Mouse (Mus musculus): ENCODE data around the gene Tnk2. TPM values are rescaled to one million over a fixed set of nuclear protein-coding genes. Genes with fewer than 3 reads are reported as not detected.

Tnk2 gene
- polyA plus RNA-seq, 1 experiment: 119 TPM

GRCm38 (mm10) chr16:32656321-32656720, 12.6 kb downstream of the Tnk2 start:
- WGBS: 44% methylated on average over 8 of the region's 8 CpGs
- no peak for TF ChIP-seq CTCF (IDR thresholded peaks at IDR 0.05; ENCODE audit: insufficient read depth, low read length)
- TF ChIP-seq POLR2A (IDR thresholded peaks at IDR 0.05; ENCODE audit: borderline replicate concordance, extremely low read depth, low read depth, low read length): no peak
- DNase-seq: no peak
- H3K4me3 ChIP-seq (replicated peaks; ENCODE audit: extremely low read depth, low read depth, low read length): no peak overlapping the region
- H3K4me1 ChIP-seq (ENCODE audit: control insufficient read depth, insufficient read depth, low read length): peaks cover 35% of the 10 kb centered on the region

DNA sequence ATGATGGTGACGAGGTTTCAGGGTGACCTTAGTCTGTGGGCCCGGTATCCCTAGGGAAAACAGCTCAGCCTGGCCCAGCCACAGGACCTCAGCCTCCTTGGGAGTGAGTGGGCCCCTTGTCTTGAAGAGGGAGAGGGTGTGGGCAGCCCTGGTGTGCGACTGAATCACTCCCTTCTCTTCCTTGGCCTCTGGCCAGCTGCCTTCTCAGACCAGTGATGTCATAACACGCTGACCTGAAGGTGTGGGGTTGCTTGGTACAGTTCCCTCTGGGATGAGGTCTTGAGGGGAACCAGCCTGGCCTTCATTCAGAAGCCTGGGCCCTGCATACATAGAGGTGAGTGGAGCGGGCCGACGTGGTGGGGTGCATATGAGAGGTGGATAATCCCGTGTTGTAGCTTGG, 13.1 kb downstream of the Tnk2 start:
- H3K4me1 ChIP-seq (ENCODE audit: control insufficient read depth, insufficient read depth, low read length): peaks cover 35% of the 10 kb centered on the region
- 42% methylated on average over 8 of the region's 8 CpGs for WGBS

DNA sequence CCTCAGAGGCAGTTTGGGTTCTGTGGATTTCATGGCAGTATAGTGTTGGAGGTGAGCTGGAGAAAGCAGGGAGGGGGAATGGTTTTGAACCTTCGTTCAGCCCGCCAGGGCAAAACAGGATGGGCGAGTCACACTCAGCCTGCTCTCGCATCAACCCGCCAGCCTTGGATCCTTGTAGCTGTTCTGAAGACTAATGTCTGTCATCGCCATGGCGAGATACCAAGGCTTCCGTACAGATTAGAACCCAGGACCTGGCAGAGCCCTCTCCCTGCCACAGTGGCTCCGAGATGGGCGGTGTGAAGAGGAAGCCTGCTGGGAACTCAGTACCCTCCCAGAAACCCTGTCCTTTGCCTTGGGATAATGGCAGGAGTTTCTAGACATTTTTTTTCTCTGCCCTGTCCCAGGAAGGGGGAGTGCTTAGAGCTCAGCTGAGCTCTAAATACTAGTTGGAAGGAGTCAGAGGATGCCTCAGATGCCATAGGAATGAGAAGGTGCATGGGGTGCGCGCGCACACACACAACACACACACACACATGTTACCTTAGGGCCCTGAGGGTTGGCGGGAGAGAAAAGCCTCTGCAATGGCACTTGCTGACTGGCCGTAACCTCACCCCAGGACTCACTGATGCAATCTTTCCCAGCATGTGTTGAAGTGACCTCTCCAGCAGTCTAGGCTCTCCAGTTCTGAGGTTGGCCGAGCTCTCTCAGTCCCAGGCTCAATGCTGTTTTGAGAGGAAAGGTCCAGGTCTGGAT, 14.0 kb downstream of the Tnk2 start:
- peak; percentile 44 for DNase-seq
- TF ChIP-seq POLR2A (IDR thresholded peaks at IDR 0.05; ENCODE audit: borderline replicate concordance, extremely low read depth, low read depth, low read length) (no peak), CTCF (IDR thresholded peaks at IDR 0.05; ENCODE audit: insufficient read depth, low read length) (no peak)
- Histone ChIP-seq H3K4me1 (ENCODE audit: control insufficient read depth, insufficient read depth, low read length) (peaks cover 35% of the 10 kb centered on the region), H3K4me3 (replicated peaks; ENCODE audit: extremely low read depth, low read depth, low read length) (no peak overlapping the region)
- WGBS: 69% methylated on average over 16 of the region's 16 CpGs

More for the DNA sequence above, 13.1 kb downstream of the Tnk2 start:
- TF ChIP-seq CTCF (IDR thresholded peaks at IDR 0.05; ENCODE audit: insufficient read depth, low read length) (no peak), POLR2A (IDR thresholded peaks at IDR 0.05; ENCODE audit: borderline replicate concordance, extremely low read depth, low read depth, low read length) (no peak)
- no peak overlapping the region for H3K4me3 ChIP-seq (replicated peaks; ENCODE audit: extremely low read depth, low read depth, low read length)
- DNase-seq: peak; percentile 57

- WGBS: 11% methylated on average over 20 of the region's 21 CpGs
- no peak for DNase-seq
- Histone ChIP-seq H3K4me1 (ENCODE audit: control insufficient read depth, insufficient read depth, low read length) (peaks cover 40% of the 10 kb centered on the region), H3K4me3 (replicated peaks; ENCODE audit: extremely low read depth, low read depth, low read length) (peak overlapping the region; percentile 6)
- TF ChIP-seq POLR2A (IDR thresholded peaks at IDR 0.05; ENCODE audit: borderline replicate concordance, extremely low read depth, low read depth, low read length) (no peak), CTCF (IDR thresholded peaks at IDR 0.05; ENCODE audit: insufficient read depth, low read length) (no peak)
These were observed 15.1 kb downstream of the Tnk2 start for GRCm38 (mm10) chr16:32658743-32659171.

- WGBS: 14% methylated on average over 8 of the region's 8 CpGs
- TF ChIP-seq CTCF (IDR thresholded peaks at IDR 0.05; ENCODE audit: insufficient read depth, low read length) (peak; percentile 96), POLR2A (IDR thresholded peaks at IDR 0.05; ENCODE audit: borderline replicate concordance, extremely low read depth, low read depth, low read length) (no peak)
- Histone ChIP-seq H3K4me3 (replicated peaks; ENCODE audit: extremely low read depth, low read depth, low read length) (peak overlapping the region; percentile 31), H3K4me1 (ENCODE audit: control insufficient read depth, insufficient read depth, low read length) (peaks cover 38% of the 10 kb centered on the region)
- peak; percentile 66 for DNase-seq
These were observed 15.7 kb downstream of the Tnk2 start for GRCm38 (mm10) chr16:32659385-32659784.

DNA sequence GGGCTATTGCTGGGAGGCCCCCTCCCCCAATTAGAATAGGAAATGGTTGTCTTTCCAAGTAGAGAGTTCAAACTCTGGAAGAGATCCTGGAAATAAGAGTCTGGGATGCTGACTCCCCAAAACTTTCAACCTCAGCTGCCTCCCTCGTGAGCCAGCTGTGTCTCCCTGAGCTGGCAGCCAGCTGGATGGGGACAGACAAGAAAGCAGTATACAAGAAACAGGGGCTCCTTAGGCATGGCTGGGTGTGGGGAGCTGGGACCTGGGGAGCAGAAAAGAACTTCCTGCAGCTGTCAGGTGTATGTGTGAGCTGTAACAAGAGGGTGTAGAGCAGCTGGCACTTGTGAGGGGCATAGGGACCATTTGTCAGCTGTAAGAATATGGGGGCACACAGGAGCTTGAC, 16.4 kb downstream of the Tnk2 start:
- peaks cover 38% of the 10 kb centered on the region for H3K4me1 ChIP-seq (ENCODE audit: control insufficient read depth, insufficient read depth, low read length)
- TF ChIP-seq POLR2A (IDR thresholded peaks at IDR 0.05; ENCODE audit: borderline replicate concordance, extremely low read depth, low read depth, low read length): no peak
- TF ChIP-seq CTCF (IDR thresholded peaks at IDR 0.05; ENCODE audit: insufficient read depth, low read length): no peak
- 18% methylated on average over 1 of the region's 1 CpGs for WGBS
- no peak overlapping the region for H3K4me3 ChIP-seq (replicated peaks; ENCODE audit: extremely low read depth, low read depth, low read length)
- no peak for DNase-seq

DNA sequence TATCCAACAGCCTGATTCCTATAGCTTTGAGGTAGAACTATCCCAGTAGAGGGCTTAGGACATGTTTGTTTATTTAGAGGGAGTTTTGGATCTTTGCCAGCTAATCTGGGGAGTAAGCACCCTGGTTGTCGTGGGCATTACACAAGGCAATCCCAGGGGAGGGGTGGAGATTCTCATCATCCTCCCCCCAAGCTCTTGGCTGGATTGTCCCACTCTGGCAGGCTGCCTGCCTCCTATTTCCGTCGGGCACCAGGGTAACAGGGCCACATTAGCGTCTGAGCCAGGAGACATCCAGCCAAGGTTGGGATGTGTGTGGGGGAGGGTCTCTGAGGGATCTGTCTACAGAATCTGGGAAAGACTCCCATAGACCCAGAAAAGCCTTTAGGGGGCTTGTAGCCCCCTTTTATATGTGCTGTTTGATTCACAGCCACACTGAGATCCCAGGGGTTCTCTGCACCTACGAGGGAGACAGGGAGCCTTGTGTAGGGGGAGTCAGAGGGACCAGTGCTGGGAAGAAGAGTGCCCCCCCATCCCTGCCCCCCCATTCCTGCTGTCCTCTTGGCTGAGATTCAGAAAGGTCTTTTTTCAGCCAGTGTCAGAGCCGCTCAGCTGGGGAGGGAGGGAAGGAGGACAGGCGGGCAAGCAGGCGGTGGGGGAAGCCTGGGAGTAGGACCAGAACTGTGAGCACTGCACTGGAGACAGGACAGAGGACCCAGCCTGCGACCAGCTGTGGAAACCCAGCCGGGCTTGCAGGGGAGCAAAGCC, 17.1 kb downstream of the Tnk2 start:
- no peak overlapping the region for H3K4me3 ChIP-seq (replicated peaks; ENCODE audit: extremely low read depth, low read depth, low read length)
- WGBS: 9% methylated on average over 10 of the region's 10 CpGs
- peak; percentile 48 for DNase-seq
- no peak for TF ChIP-seq CTCF (IDR thresholded peaks at IDR 0.05; ENCODE audit: insufficient read depth, low read length)
- TF ChIP-seq POLR2A (IDR thresholded peaks at IDR 0.05; ENCODE audit: borderline replicate concordance, extremely low read depth, low read depth, low read length): no peak
- peaks cover 39% of the 10 kb centered on the region for H3K4me1 ChIP-seq (ENCODE audit: control insufficient read depth, insufficient read depth, low read length)

- WGBS: 22% methylated on average over 10 of the region's 10 CpGs
- no peak for DNase-seq
- peaks cover 47% of the 10 kb centered on the region for H3K4me1 ChIP-seq (ENCODE audit: control insufficient read depth, insufficient read depth, low read length)
- H3K4me3 ChIP-seq (replicated peaks; ENCODE audit: extremely low read depth, low read depth, low read length): peak overlapping the region; percentile 13
- no peak for TF ChIP-seq POLR2A (IDR thresholded peaks at IDR 0.05; ENCODE audit: borderline replicate concordance, extremely low read depth, low read depth, low read length)
- no peak for TF ChIP-seq CTCF (IDR thresholded peaks at IDR 0.05; ENCODE audit: insufficient read depth, low read length)
These were observed 17.8 kb downstream of the Tnk2 start for GRCm38 (mm10) chr16:32661493-32661921.

DNA sequence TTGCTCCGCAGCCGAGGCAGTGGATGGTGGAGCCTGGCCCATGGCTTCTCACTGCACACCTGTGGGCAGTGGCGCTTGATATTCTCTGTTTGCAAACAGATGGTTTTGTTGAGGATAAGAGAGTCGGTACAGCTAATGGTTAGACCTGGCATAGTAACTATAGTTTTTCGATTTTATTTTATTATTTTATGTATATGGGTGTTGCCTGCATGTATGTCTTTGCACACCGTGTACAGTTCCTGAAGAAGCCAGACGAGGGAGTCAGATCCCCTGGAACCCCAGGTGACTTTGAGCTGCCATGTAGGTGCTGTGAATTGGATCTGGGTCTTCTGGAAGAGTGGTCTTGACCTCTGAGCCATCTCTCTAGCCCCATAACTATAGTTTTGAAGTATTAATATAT, 18.7 kb downstream of the Tnk2 start:
- H3K4me3 ChIP-seq (replicated peaks; ENCODE audit: extremely low read depth, low read depth, low read length): no peak overlapping the region
- peaks cover 42% of the 10 kb centered on the region for H3K4me1 ChIP-seq (ENCODE audit: control insufficient read depth, insufficient read depth, low read length)
- DNase-seq: no peak
- no peak for TF ChIP-seq POLR2A (IDR thresholded peaks at IDR 0.05; ENCODE audit: borderline replicate concordance, extremely low read depth, low read depth, low read length)
- 80% methylated on average over 7 of the region's 7 CpGs for WGBS
